Mouse (Mus musculus) v-Abl transformed pro-B cells (cell line): Measurements from ENCODE around the gene Sh3pxd2a.

ENCODE experiments used
- in situ Hi-C, 2 experiments: fragments of 400-800 bp; cut with MboI; formaldehyde crosslinking; loops; one replicate each; pipeline ENCODE4 v1.15.1; 2025; ENCODE audit not compliant: unreplicated experiment in 2 of 2

The Sh3pxd2a gene

GRCm38 (mm10) chr19:47421128-47421898, 42.9 kb downstream of the Sh3pxd2a start:
- in situ Hi-C loops = no loop called here

DNA sequence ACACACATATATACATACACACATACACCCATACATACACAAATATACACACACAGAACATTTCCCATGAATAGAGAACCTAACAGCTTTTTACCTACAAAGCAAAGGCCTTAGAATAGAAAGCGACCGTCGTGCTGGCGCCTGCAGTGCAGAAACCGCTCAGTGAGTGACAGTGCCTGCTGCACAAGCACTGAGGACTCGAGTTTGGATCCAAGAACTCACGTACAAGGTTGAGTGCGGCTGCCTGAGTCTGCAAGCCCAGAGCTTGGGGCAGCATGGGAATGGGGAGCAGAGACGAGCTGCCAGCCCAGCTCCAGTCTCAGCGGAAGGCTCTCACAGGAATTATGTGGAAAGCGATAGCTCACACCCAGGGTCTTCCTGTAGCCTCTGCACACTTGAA, 43.7 kb downstream of the Sh3pxd2a start:
- in situ Hi-C loops = no loop called here

GRCm38 (mm10) chr19:47419208-47419607, 45.0 kb downstream of the Sh3pxd2a start:
- in situ Hi-C loops = no loop called here

DNA sequence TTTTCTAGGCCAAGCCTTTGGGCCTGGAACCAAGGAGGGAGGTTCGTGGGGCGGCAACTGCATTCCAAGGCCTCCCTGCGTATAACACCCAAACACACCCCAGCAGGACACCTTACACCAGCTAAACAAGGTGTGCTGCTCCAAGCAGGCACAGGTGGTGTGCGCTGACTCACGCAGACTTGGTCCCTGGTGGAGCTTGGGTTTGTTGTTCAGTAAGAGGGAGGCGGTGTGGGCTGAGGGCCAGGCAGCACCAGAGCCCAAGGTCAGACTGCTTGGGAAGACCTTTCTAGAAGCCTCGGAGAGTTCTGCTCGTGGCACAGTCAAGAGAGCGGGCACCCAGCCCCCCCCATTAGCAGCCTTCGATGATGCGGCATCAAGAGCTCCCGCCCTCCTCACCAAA, 48.0 kb downstream of the Sh3pxd2a start:
- in situ Hi-C loops = no loop called here

DNA sequence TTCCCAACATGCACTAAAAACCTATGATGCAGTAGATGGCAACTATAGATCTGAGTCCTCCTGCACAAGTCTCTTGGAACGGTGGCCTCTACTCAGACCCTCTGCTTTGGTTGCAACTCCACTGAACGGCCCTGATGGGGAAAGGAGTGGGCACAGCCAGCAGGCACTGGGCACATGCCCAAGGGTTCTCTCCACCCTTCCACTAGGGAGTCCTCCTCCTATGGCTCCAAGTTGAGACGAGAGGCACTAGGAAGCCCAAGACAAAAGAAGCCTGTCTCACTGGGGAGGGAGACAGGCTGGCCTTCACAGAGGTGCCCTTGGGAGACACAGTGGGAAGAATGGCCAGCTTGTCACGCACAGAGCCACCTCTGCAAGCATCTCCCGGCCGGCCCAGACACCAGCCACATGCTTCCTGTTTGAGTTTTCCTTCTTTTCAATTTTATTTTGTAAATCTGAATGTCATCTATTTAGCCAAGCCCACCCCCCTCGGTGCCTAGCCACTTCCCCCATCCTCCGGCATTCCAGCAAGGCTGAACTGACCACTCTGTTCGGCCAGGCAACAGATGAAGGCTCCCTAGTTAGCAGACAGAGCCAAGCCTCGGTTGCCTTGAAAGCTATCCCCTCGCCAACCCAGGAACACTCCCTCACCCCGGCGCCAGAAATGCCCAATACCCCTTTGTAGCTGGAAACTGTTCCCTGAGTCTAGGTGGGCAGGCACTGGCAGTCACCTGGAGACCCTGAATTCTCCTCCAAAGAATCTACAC, 49.9 kb downstream of the Sh3pxd2a start:
- in situ Hi-C loops = no loop called here

DNA sequence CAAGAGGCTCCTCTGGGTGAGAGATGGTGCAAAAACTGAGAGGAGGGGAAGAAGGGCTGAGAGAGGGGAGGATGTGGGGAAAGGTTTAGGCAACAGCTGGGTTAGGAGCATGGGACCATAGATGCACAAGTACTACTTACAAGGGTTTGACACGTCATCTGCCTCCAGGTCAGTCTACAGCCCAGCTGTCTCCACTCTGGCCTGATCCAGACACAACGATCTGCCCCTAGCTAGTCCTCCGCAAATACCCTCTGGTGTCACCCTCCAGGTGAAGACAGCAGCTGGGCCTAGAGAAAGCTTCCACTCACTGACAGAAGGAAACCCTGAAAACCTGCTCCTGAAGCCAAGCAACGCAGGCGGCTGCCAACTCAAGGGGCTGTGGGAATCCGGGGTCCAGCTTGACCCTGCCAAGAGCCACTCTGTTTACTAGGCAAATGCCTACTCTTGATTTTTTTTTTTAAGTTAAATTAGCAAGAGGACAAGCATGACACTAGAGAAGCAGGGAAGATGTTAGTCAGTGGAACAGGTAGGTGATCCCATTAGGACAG, 50.7 kb downstream of the Sh3pxd2a start:
- in situ Hi-C loops = no loop called here

- in situ Hi-C loops = no loop called here
Measured at GRCm38 (mm10) chr19:47412566-47413248, 51.5 kb downstream of the Sh3pxd2a start.

GRCm38 (mm10) chr19:47410301-47410700, 53.9 kb downstream of the Sh3pxd2a start:
- in situ Hi-C loops = no loop called here

- in situ Hi-C loops = no loop called here
Measured at GRCm38 (mm10) chr19:47409142-47409541, 55.1 kb downstream of the Sh3pxd2a start.

- in situ Hi-C loops = no loop called here
Measured at GRCm38 (mm10) chr19:47408656-47409055, 55.5 kb downstream of the Sh3pxd2a start.

GRCm38 (mm10) chr19:47407332-47407731, 56.9 kb downstream of the Sh3pxd2a start:
- in situ Hi-C loops = no loop called here

- in situ Hi-C loops = no loop called here
Measured at GRCm38 (mm10) chr19:47406524-47406923, 57.7 kb downstream of the Sh3pxd2a start.

DNA sequence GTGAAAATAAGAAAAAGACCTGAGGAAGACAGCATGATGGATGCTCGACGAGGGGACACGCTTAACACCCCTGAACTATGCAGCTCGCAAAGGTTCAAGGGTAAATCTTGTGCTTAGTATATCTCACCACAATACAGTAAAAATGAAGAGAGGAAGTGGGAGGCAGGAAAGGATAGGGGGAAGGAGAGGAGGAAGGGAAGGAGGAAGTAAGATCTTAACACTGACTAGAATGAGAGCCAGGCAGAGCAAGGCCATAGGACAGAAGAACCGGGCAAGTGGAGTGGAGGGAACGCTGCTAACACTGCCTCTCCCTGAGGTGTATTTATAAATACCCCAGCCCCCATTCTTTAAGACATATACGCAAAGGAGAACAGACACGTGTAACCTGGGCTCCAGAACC, 58.7 kb downstream of the Sh3pxd2a start:
- in situ Hi-C loops = no loop called here

DNA sequence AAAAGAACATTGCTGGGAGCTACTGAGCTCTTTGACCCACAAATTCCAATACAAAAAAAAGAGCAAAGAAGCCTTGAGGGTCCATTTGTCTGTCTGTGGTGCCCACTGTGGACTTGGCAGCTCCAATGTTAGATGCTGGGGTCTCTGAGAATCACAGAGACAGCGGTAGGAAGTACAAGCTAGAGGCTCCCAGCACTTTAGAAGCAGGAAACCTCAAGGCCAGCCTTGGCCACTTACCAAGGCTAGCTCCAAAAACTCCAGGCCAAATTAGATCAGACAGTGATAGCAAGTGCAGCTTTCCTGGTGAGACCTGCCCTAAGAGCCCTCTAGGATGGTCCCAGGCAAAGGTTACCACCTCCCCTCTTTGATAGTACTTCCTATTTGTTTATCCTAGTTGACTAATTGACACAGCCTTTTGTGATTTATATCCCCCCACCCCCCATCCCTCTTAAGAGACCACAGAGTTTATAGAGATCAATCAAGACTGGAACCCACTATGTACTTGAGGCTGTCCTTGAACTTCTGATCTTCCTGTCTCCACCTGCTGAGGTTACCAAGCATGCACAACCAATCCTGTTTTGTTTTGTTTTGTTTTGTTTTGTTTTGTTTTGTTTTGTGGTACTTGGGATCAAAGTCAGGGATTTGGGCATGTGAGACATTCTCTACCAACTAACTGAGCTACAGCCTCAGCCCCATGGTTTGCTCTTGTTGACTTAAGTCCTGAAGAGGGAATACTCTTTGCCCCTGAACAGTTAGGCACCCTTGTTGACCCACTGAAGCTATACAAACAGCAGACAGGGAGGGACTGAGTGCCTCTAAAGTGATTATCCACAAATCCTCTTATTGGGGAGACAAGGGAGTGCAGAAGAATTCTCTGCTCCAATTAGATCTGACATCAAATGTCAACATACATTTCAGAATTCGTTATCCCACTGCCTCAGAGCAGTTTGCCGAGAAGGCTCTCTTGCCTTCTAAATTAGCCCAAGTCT, 60.5 kb downstream of the Sh3pxd2a start:
- in situ Hi-C loops = no loop called here

- in situ Hi-C loops = no loop called here
Measured at GRCm38 (mm10) chr19:47402976-47403375, 61.2 kb downstream of the Sh3pxd2a start.

DNA sequence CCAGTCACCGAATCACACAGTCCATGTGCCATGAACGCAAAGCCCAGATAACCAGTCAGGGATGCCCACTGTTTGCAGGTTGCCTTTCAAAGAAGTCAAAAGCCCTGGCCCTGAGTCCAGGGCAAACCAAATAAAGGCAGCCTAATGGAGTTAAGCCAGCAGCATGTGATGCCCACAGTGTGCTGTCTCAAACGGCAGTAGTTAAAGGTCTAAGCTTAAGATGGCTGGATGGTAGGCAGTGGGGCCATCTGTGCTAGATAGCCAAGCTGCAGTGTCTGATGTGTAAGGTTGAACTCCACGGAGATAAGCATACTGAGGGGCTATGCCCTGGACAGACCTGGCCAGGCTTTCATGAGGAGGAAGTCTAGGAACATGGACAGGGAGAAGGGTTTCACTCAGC, 61.7 kb downstream of the Sh3pxd2a start:
- in situ Hi-C loops = no loop called here

DNA sequence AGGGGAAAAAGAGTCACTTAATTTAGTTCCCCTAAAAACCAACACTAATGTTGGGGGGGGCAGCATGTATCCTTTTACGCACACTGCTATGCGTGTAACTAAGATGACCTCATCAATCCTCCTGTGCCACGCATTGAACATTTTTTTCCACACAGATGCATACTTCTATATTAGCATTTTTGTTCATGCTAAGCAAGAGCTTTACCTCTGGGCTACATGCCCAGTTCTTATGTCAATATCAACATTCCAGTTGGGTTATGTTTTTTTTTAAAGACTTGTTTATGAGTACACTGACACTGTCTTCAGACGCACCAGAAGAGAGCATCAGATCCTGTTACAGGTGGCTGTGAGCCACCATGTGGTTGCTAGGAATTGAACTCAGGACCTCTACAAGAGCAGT, 64.5 kb downstream of the Sh3pxd2a start:
- in situ Hi-C loops = no loop called here

GRCm38 (mm10) chr19:47399029-47399428, 65.2 kb downstream of the Sh3pxd2a start:
- in situ Hi-C loops = no loop called here

- in situ Hi-C loops = no loop called here
Measured at GRCm38 (mm10) chr19:47397882-47398671, 66.1 kb downstream of the Sh3pxd2a start.
